Mouse (Mus musculus) heart, embryonic 11.5 days (tissue): ENCODE data around the gene Olfr612. TPM values are rescaled to one million over a fixed set of nuclear protein-coding genes. Genes with fewer than 3 reads are reported as not detected.

ENCODE experiments used
- microRNA-seq: library from miRNA; unstranded; fragments of <30 nt; microRNA quantifications from one replicate; pipeline ENCODE4, GENCODE M21; 2016; ENCODE audit warnings: borderline number of aligned reads
- polyA plus RNA-seq: library from polyadenylated mRNA; unstranded; fragments of >200 nt; fragmentation: Nextera tagmentation; extraction: Ambion mirVana; gene quantifications from 2 replicates; pipeline ENCODE4 v1.2.1, GENCODE M21; 2014

The Olfr612 gene
- polyA plus RNA-seq, 1 experiment from 2014 or later = not detected

Small RNA genes lying within 50 kb of the gene (microRNA-seq; reads per million reads assigned to microRNA genes)
- not detected for gene Gm26506

Other genes with a start within 250 kb of the Olfr612 start
- gene Olfr596, start 237.1 kb downstream of the Olfr612 start, polyA plus RNA-seq = not detected in 2 replicates
- not detected in 2 replicates for gene Olfr597, start 226.4 kb downstream of the Olfr612 start, polyA plus RNA-seq
- gene Olfr598, start 219.1 kb downstream of the Olfr612 start, polyA plus RNA-seq = not detected in 2 replicates
- not detected in 2 replicates for gene Olfr599, start 206.8 kb downstream of the Olfr612 start, polyA plus RNA-seq
- gene Olfr600, start 193.0 kb downstream of the Olfr612 start, polyA plus RNA-seq = not detected in 2 replicates
- not detected in 2 replicates for gene Olfr601, start 180.1 kb downstream of the Olfr612 start, polyA plus RNA-seq
- not detected in 2 replicates for gene Olfr603, start 156.5 kb downstream of the Olfr612 start, polyA plus RNA-seq
- not detected in 2 replicates for gene Usp17lc, start 127.6 kb downstream of the Olfr612 start, polyA plus RNA-seq
- not detected in 2 replicates for gene Olfr605, start 97.3 kb downstream of the Olfr612 start, polyA plus RNA-seq
- not detected in 2 replicates for gene Olfr606, start 93.7 kb downstream of the Olfr612 start, polyA plus RNA-seq
- gene Olfr607, start 78.6 kb downstream of the Olfr612 start, polyA plus RNA-seq = not detected in 2 replicates
- gene Olfr608, start 72.8 kb downstream of the Olfr612 start, polyA plus RNA-seq = not detected in 2 replicates
- gene Olfr609, start 44.7 kb downstream of the Olfr612 start, polyA plus RNA-seq = not detected in 2 replicates
- gene Olfr610, start 30.6 kb downstream of the Olfr612 start, polyA plus RNA-seq = not detected in 2 replicates
- gene Olfr611, start 21.9 kb downstream of the Olfr612 start, polyA plus RNA-seq = not detected in 2 replicates
- gene Olfr613, start 5.4 kb upstream of the Olfr612 start, polyA plus RNA-seq = not detected in 2 replicates
- gene Olfr615, start 13.4 kb upstream of the Olfr612 start, polyA plus RNA-seq = not detected in 2 replicates
- not detected in 2 replicates for gene Olfr616, start 26.4 kb upstream of the Olfr612 start, polyA plus RNA-seq
- gene Olfr617, start 30.3 kb upstream of the Olfr612 start, polyA plus RNA-seq = not detected in 2 replicates
- gene Olfr618, start 47.4 kb upstream of the Olfr612 start, polyA plus RNA-seq = not detected in 2 replicates
- not detected in 2 replicates for gene Olfr619, start 57.9 kb upstream of the Olfr612 start, polyA plus RNA-seq
- not detected in 2 replicates for gene Olfr620, start 69.8 kb upstream of the Olfr612 start, polyA plus RNA-seq
- gene Olfr622, start 100.0 kb upstream of the Olfr612 start, polyA plus RNA-seq = not detected in 2 replicates
- not detected in 2 replicates for gene Olfr623, start 121.0 kb upstream of the Olfr612 start, polyA plus RNA-seq
- gene Olfr624, start 128.5 kb upstream of the Olfr612 start, polyA plus RNA-seq = 0.03 TPM in 1 of 2 replicates, not detected in the other
- gene Olfr625-ps1, start 140.0 kb upstream of the Olfr612 start, polyA plus RNA-seq = not detected in 2 replicates
- gene Olfr243, start 172.0 kb upstream of the Olfr612 start, polyA plus RNA-seq = not detected in 2 replicates
- gene Olfr628, start 187.7 kb upstream of the Olfr612 start, polyA plus RNA-seq = not detected in 2 replicates
- gene Olfr629, start 202.2 kb upstream of the Olfr612 start, polyA plus RNA-seq = not detected in 2 replicates
- 0.07 TPM in 1 of 2 replicates, not detected in the other for gene Olfr630, start 214.6 kb upstream of the Olfr612 start, polyA plus RNA-seq
- not detected in 2 replicates for gene Olfr69, start 228.9 kb upstream of the Olfr612 start, polyA plus RNA-seq
- not detected in 2 replicates for gene Olfr68, start 237.0 kb upstream of the Olfr612 start, polyA plus RNA-seq
- 0.08 TPM in 1 of 2 replicates, not detected in the other for gene Olfr67, start 249.1 kb upstream of the Olfr612 start, polyA plus RNA-seq